Mouse (Mus musculus) small intestine, adult 2 months (tissue): ENCODE results near the gene C730034F03Rik. TPM values are rescaled to one million over a fixed set of nuclear protein-coding genes. Genes with fewer than 3 reads are reported as not detected.

Experiments used
- H3K27ac ChIP-seq: fragments of 200-500 bp; 2 replicates; pipeline ENCODE4 v1.5.1; 2012; ENCODE audit warnings: low read depth, low read length, control low read depth, inconsistent platforms; ENCODE audit not compliant: insufficient read depth
- H3K27me3 ChIP-seq: fragments of 200-500 bp; 2 replicates; pipeline ENCODE4 v1.6.1; 2012; ENCODE audit warnings: mild to moderate bottlenecking, moderate library complexity, low read length, inconsistent platforms; ENCODE audit not compliant: control insufficient read depth, insufficient read depth
- H3K36me3 ChIP-seq: fragments of 200-500 bp; 2 replicates; pipeline ENCODE4 v1.6.1; 2012; ENCODE audit warnings: mild to moderate bottlenecking, low read length, control low read depth, inconsistent platforms; ENCODE audit not compliant: control insufficient read depth, insufficient read depth
- H3K4me1 ChIP-seq: fragments of 200-500 bp; 2 replicates; pipeline ENCODE4 v1.6.1; 2012; ENCODE audit warnings: low read length, inconsistent platforms, mixed read lengths; ENCODE audit not compliant: control insufficient read depth, insufficient read depth, insufficient read length
- H3K4me3 ChIP-seq: fragments of 200-500 bp; 2 replicates; pipeline ENCODE4 v1.5.1; 2012; ENCODE audit warnings: low read depth, mild to moderate bottlenecking, control low read depth, inconsistent platforms, low read length, moderate library complexity
- CTCF ChIP-seq: fragments of 200-500 bp; IDR thresholded peaks from 2 replicates; pipeline ENCODE4 v1.5.1; 2012; ENCODE audit warnings: low read depth, mild to moderate bottlenecking, control low read depth, inconsistent platforms, low read length, moderate library complexity, mixed read lengths; ENCODE audit not compliant: insufficient replicate concordance, insufficient read length; ENCODE audit errors: extremely low read depth
- POLR2A ChIP-seq: fragments of 200-500 bp; IDR thresholded peaks from 2 replicates; pipeline ENCODE4 v1.6.1; 2012; ENCODE audit warnings: low read depth, mild to moderate bottlenecking, control low read depth, inconsistent platforms, low read length, moderate library complexity
- WGBS: fragments of 180-500 bp; shearing (Covaris S2); methylation state at CpG from one replicate; pipeline ENCODE4 v1.1.7; 2018; 5-methylcytosine and 5-hydroxymethylcytosine counted together
- polyA plus RNA-seq: library from polyadenylated mRNA; depleted of rRNA; stranded (reverse); fragments of >200 nt; gene quantifications from 2 replicates; pipeline ENCODE4 v1.2.3, GENCODE M21; 2012

The C730034F03Rik gene
- polyA plus RNA-seq, 1 experiment = 0.76 TPM

DNA sequence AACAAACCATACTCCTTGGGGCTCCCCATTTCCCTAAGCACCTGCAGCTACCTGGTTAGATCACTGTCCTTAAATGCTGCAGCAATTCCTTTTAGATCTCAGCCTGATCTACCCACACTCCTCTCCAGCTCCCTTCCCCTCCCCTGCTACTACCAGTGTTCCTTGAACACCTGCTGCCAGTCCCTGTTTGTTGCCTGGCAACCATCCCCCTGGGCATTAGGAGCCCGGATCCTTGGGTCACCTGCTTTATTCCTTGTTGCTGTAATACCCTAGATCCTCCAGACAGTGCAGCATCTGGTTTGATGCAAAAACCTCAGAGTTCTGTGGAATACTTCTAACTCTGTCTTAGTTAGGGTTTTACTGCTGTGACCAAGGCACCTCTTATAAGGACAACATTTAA, 35.7 kb downstream of the C730034F03Rik start:
- Histone ChIP-seq H3K27me3 (no peaks in the 10 kb centered on the region), H3K36me3 (no peaks in the 10 kb centered on the region), H3K27ac (no peak overlapping the region), H3K4me1 (no peaks in the 10 kb centered on the region), H3K4me3 (no peak overlapping the region)
- TF ChIP-seq CTCF (no peak), POLR2A (no peak)
- WGBS = 6% methylated on average over 1 of the region's 1 CpGs

GRCm38 (mm10) chr15:89468577-89468976, 39.2 kb downstream of the C730034F03Rik start:
- H3K4me3 ChIP-seq = no peak overlapping the region
- H3K27me3 ChIP-seq = no peaks in the 10 kb centered on the region
- H3K36me3 ChIP-seq = no peaks in the 10 kb centered on the region
- peaks cover 4% of the 10 kb centered on the region; the same call in 1 of the 2 replicates for H3K4me1 ChIP-seq
- 28% methylated on average over 2 of the region's 2 CpGs for WGBS
- no peak for TF ChIP-seq POLR2A
- no peak for TF ChIP-seq CTCF
- no peak overlapping the region for H3K27ac ChIP-seq

DNA sequence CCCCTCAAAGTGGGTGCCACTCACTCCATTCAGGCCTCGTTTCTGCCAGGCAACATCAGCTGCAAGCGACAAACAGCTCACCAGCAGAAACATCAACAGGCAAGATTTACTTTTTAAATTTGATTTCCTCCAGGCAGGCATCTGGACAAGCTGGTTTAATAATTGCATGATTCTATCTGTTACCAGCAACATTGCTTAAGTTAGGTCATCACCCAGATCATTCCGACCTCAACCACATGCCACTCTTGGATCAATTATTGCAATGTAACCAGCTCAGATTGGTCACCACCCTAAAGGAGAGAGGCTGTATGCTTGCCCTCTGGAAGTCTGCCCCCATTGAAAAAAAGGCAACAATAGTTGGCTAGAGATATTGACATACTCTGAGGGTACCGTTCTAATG, 42.1 kb downstream of the C730034F03Rik start:
- Histone ChIP-seq H3K4me1 (peaks cover 11% of the 10 kb centered on the region), H3K36me3 (no peaks in the 10 kb centered on the region), H3K4me3 (no peak overlapping the region), H3K27ac (no peak overlapping the region), H3K27me3 (no peaks in the 10 kb centered on the region)
- WGBS = 71% methylated on average over 4 of the region's 4 CpGs
- TF ChIP-seq CTCF (no peak), POLR2A (no peak)

GRCm38 (mm10) chr15:89473370-89473769, 44.0 kb downstream of the C730034F03Rik start:
- H3K4me1 ChIP-seq = peaks cover 13% of the 10 kb centered on the region
- no peak overlapping the region for H3K27ac ChIP-seq
- no peak overlapping the region for H3K4me3 ChIP-seq
- H3K27me3 ChIP-seq = no peaks in the 10 kb centered on the region
- no peak for TF ChIP-seq POLR2A
- no peak for TF ChIP-seq CTCF
- H3K36me3 ChIP-seq = no peaks in the 10 kb centered on the region
- 80% methylated on average over 9 of the region's 9 CpGs for WGBS

DNA sequence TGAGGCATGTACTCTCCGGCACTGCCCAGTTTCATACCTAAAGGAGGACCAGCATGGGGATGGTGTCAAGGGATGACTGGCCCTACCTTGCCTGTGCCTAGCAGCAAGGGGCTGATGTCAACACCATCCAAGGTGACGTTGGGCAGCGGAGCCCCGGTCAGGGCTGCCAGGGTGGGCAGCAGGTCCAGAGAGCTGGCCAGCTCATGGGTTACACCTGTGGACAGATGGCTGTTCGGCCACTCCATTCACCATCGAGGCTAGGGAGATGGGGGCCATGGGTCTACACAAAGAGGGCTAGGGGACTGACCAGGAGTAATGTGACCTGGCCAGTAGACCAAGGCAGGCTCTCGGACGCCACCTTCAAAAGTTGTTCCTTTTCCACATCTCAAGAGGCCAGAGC, 44.5 kb downstream of the C730034F03Rik start:
- H3K27ac ChIP-seq = no peak overlapping the region
- H3K4me3 ChIP-seq = no peak overlapping the region
- H3K36me3 ChIP-seq = no peaks in the 10 kb centered on the region
- TF ChIP-seq CTCF (no peak), POLR2A (no peak)
- peaks cover 13% of the 10 kb centered on the region for H3K4me1 ChIP-seq
- H3K27me3 ChIP-seq = no peaks in the 10 kb centered on the region
- WGBS = over 99% methylated on average over 8 of the region's 8 CpGs

GRCm38 (mm10) chr15:89474596-89475292, 45.4 kb downstream of the C730034F03Rik start:
- no peaks in the 10 kb centered on the region for H3K36me3 ChIP-seq
- no peak overlapping the region for H3K27ac ChIP-seq
- TF ChIP-seq CTCF (no peak), POLR2A (no peak)
- 95% methylated on average over 19 of the region's 19 CpGs for WGBS
- peaks cover 13% of the 10 kb centered on the region for H3K4me1 ChIP-seq
- H3K4me3 ChIP-seq = no peak overlapping the region
- no peaks in the 10 kb centered on the region for H3K27me3 ChIP-seq

- H3K27me3 ChIP-seq = no peaks in the 10 kb centered on the region
- 97% methylated on average over 7 of the region's 7 CpGs for WGBS
Observed at GRCm38 (mm10) chr15:89475293-89475600, 45.9 kb downstream of the C730034F03Rik start.

More at GRCm38 (mm10) chr15:89475293-89475600, 45.9 kb downstream of the C730034F03Rik start:
- peak overlapping the region; percentile 75 for H3K4me3 ChIP-seq
- no peaks in the 10 kb centered on the region for H3K36me3 ChIP-seq
- no peak overlapping the region for H3K27ac ChIP-seq
- peaks cover 14% of the 10 kb centered on the region for H3K4me1 ChIP-seq
- TF ChIP-seq CTCF (no peak), POLR2A (no peak)
